Mouse (Mus musculus) heart, embryonic 14.5 days (tissue): ENCODE data around the gene Tyro3. TPM values are rescaled to one million over a fixed set of nuclear protein-coding genes. Genes with fewer than 3 reads are reported as not detected.

Experiments used
- ATAC-seq: fragments of 200-750 bp; cut with Nextera tagmentation; 2 replicates; pipeline ENCODE4 v1.8.0; 2017; ENCODE audit warnings: low read depth, moderate TSS enrichment; ENCODE audit not compliant: insufficient number of reproducible peaks, insufficient read depth, low FRiP score
- H3K27ac ChIP-seq, 2 experiments: fragments of 200-500 bp in 1 of 2; fragments of 300-500 bp in 1 of 2; sonication (generic) in 1 of 2; replicated peaks in 1 of 2; 2 replicates each; pipeline ENCODE4 v1.5.1; 2012 to 2014; ENCODE audit warnings: low read depth in 2 of 2, low read length in 2 of 2, control low read depth in 1 of 2, mild to moderate bottlenecking in 1 of 2, mixed read lengths in 1 of 2; ENCODE audit not compliant: control insufficient read depth in 1 of 2, insufficient read depth in 1 of 2
- H3K27me3 ChIP-seq: fragments of 300-500 bp; sonication (generic); 2 replicates; pipeline ENCODE4 v1.6.1; 2014; ENCODE audit warnings: mild to moderate bottlenecking, low read length, control low read depth; ENCODE audit not compliant: control insufficient read depth, insufficient read depth
- H3K36me3 ChIP-seq: fragments of 300-500 bp; sonication (generic); 2 replicates; pipeline ENCODE4 v1.6.1; 2014; ENCODE audit warnings: mild to moderate bottlenecking, control low read depth, low read length, mixed read lengths; ENCODE audit not compliant: control insufficient read depth, insufficient read depth
- H3K4me1 ChIP-seq, 2 experiments: fragments of 200-500 bp in 1 of 2; fragments of 300-500 bp in 1 of 2; sonication (generic) in 1 of 2; 2 replicates each; pipeline ENCODE4 v1.6.1; 2012 to 2014; ENCODE audit warnings: low read length in 2 of 2, control low read depth in 1 of 2, mixed read lengths in 1 of 2; ENCODE audit not compliant: control insufficient read depth in 2 of 2, insufficient read depth in 2 of 2
- H3K4me2 ChIP-seq: fragments of 300-500 bp; sonication (generic); 2 replicates; pipeline ENCODE4 v1.6.1; 2014; ENCODE audit warnings: mild to moderate bottlenecking, low read length
- H3K4me3 ChIP-seq, 2 experiments: fragments of 200-500 bp in 1 of 2; fragments of 300-500 bp in 1 of 2; sonication (generic) in 1 of 2; 2 replicates each; pipeline ENCODE4 v1.5.1; 2012 to 2014; ENCODE audit warnings: low read length in 2 of 2, mild to moderate bottlenecking in 2 of 2, control low read depth in 1 of 2, low read depth in 1 of 2, moderate library complexity in 1 of 2; ENCODE audit not compliant: control insufficient read depth in 1 of 2, insufficient read depth in 1 of 2
- H3K9ac ChIP-seq: fragments of 300-500 bp; sonication (generic); 2 replicates; pipeline ENCODE4 v1.6.1; 2014; ENCODE audit warnings: mild to moderate bottlenecking, low read length
- H3K9me3 ChIP-seq: fragments of 300-500 bp; sonication (generic); 2 replicates; pipeline ENCODE4 v1.6.1; 2016; ENCODE audit warnings: low read length, control low read depth; ENCODE audit not compliant: control insufficient read depth
- WGBS: fragments of 180-500 bp; shearing (Covaris S2); extraction: QIAGEN DNeasy Blood & Tissue Kit; methylation state at CpG from one replicate; pipeline ENCODE4 v1.1.7; 2014; 5-methylcytosine and 5-hydroxymethylcytosine counted together
- polyA plus RNA-seq: library from polyadenylated mRNA; unstranded; fragments of >200 nt; fragmentation: Nextera tagmentation; extraction: Ambion mirVana; gene quantifications from 2 replicates; pipeline ENCODE4 v1.2.1, GENCODE M21; 2014

Tyro3 gene
- polyA plus RNA-seq, 1 experiment from 2014 or later, result 6.6 TPM

- Histone ChIP-seq H3K4me2 (no peak overlapping the region), H3K9ac (no peak overlapping the region)
- no peak for ATAC-seq
Observed at GRCm38 (mm10) chr2:119808881-119809280, 11.3 kb downstream of the Tyro3 start.

GRCm38 (mm10) chr2:119810890-119811289 lies 13.4 kb downstream of the Tyro3 start:
- H3K9me3 ChIP-seq, result no peaks in the 10 kb centered on the region
- H3K4me3 ChIP-seq, result no peak overlapping the region
- WGBS, result 76% methylated on average over 12 of the region's 12 CpGs
- no peaks in the 10 kb centered on the region for H3K27me3 ChIP-seq
- no peak overlapping the region for H3K4me2 ChIP-seq
- peaks cover 11 to 14% of the 10 kb centered on the region in 2 experiments for H3K4me1 ChIP-seq
- H3K36me3 ChIP-seq, result 0 out of 2 replicates have a peak, but pooled peaks cover 17% of the 10 kb centered on the region
- no peak overlapping the region for H3K27ac ChIP-seq
- no peak for ATAC-seq
- no peak overlapping the region for H3K9ac ChIP-seq

More at GRCm38 (mm10) chr2:119808881-119809280, 11.3 kb downstream of the Tyro3 start:
- Histone ChIP-seq H3K9me3 (no peaks in the 10 kb centered on the region), H3K27me3 (no peaks in the 10 kb centered on the region), H3K36me3 (0 out of 2 replicates have a peak, but pooled peaks cover 19% of the 10 kb centered on the region), H3K4me3 (no peak overlapping the region), H3K27ac (no peak overlapping the region), H3K4me1 (peaks cover 22 to 23% of the 10 kb centered on the region in 2 experiments)
- 23% methylated on average over 4 of the region's 4 CpGs for WGBS

GRCm38 (mm10) chr2:119811490-119812146 lies 14.1 kb downstream of the Tyro3 start:
- no peaks in the 10 kb centered on the region for H3K27me3 ChIP-seq
- no peak overlapping the region for H3K9ac ChIP-seq
- 65% methylated on average over 14 of the region's 14 CpGs for WGBS
- H3K4me2 ChIP-seq, result no peak overlapping the region
- no peak overlapping the region for H3K27ac ChIP-seq
- H3K36me3 ChIP-seq, result peaks cover 15% of the 10 kb centered on the region; the same call in 1 of the 2 replicates
- no peak for ATAC-seq
- H3K4me1 ChIP-seq, result peaks cover 11 to 14% of the 10 kb centered on the region in 2 experiments
- H3K4me3 ChIP-seq, result no peak overlapping the region
- no peaks in the 10 kb centered on the region for H3K9me3 ChIP-seq

GRCm38 (mm10) chr2:119814376-119814933 lies 16.9 kb downstream of the Tyro3 start:
- Histone ChIP-seq H3K4me2 (no peak overlapping the region), H3K4me3 (no peak overlapping the region), H3K27me3 (no peaks in the 10 kb centered on the region), H3K27ac (no peak overlapping the region), H3K36me3 (peaks cover 17% of the 10 kb centered on the region; the same call in 1 of the 2 replicates), H3K9me3 (no peaks in the 10 kb centered on the region), H3K9ac (no peak overlapping the region), H3K4me1 (peaks cover 4 to 10% of the 10 kb centered on the region in 2 experiments; a peak in 2 of 4 replicates)
- WGBS, result 64% methylated on average over 7 of the region's 7 CpGs
- no peak for ATAC-seq

- no peaks in the 10 kb centered on the region for H3K27me3 ChIP-seq
- peaks cover under 1 to 10% of the 10 kb centered on the region in 2 experiments; a peak in 1 of 4 replicates for H3K4me1 ChIP-seq
- H3K9ac ChIP-seq, result no peak overlapping the region
- no peak for ATAC-seq
- no peak overlapping the region for H3K4me3 ChIP-seq
- WGBS, result 96% methylated on average over 13 of the region's 13 CpGs
- no peaks in the 10 kb centered on the region for H3K9me3 ChIP-seq
- H3K4me2 ChIP-seq, result no peak overlapping the region
- peaks cover 10% of the 10 kb centered on the region; the same call in 1 of the 2 replicates for H3K36me3 ChIP-seq
- no peak overlapping the region for H3K27ac ChIP-seq
Observed at GRCm38 (mm10) chr2:119816611-119817010, 19.1 kb downstream of the Tyro3 start.

GRCm38 (mm10) chr2:119817047-119817446 lies 19.5 kb downstream of the Tyro3 start:
- ATAC-seq, result no peak
- no peaks in the 10 kb centered on the region for H3K9me3 ChIP-seq
- peaks cover 0 to 8% of the 10 kb centered on the region in 2 experiments; a peak in 1 of 4 replicates for H3K4me1 ChIP-seq
- no peak overlapping the region for H3K4me3 ChIP-seq
- H3K4me2 ChIP-seq, result no peak overlapping the region
- no peak overlapping the region for H3K27ac ChIP-seq
- peaks cover 10% of the 10 kb centered on the region; the same call in 1 of the 2 replicates for H3K36me3 ChIP-seq
- 87% methylated on average over 5 of the region's 5 CpGs for WGBS
- H3K27me3 ChIP-seq, result no peaks in the 10 kb centered on the region
- H3K9ac ChIP-seq, result no peak overlapping the region

- Histone ChIP-seq H3K27ac (no peak overlapping the region), H3K9ac (no peak overlapping the region), H3K4me3 (no peak overlapping the region), H3K4me1 (peaks cover 0 to 8% of the 10 kb centered on the region in 2 experiments; a peak in 1 of 4 replicates), H3K36me3 (peaks cover 3% of the 10 kb centered on the region; the same call in 1 of the 2 replicates), H3K4me2 (no peak overlapping the region), H3K9me3 (no peaks in the 10 kb centered on the region), H3K27me3 (no peaks in the 10 kb centered on the region)
- WGBS, result 37% methylated on average over 9 of the region's 9 CpGs
- ATAC-seq, result no peak
Observed at GRCm38 (mm10) chr2:119818668-119819272, 21.2 kb downstream of the Tyro3 start.
